Mouse (Mus musculus) CD4-positive naive resting alpha-beta T cell, adult 76 days (primary cell): ENCODE data around the gene Ash1l. TPM values are rescaled to one million over a fixed set of nuclear protein-coding genes. Genes with fewer than 3 reads are reported as not detected.

Experiments
- total RNA-seq: library from RNA; stranded (reverse); gene quantifications from one replicate; pipeline ENCODE4 v1.2.4, GENCODE M21; 2023

Ash1l gene
- total RNA-seq: 85.9 TPM

GRCm38 (mm10) chr3:88950576-88951326 lies at the start of gene Ash1l, which contains the start of gene Dap3:
Ash1l (plus strand) TSS chr3:88950622.
Dap3 (minus strand) TSS chr3:88951181.

GRCm38 (mm10) chr3:88913511-88914383 lies 36.7 kb upstream of the Ash1l start, which contains the start of gene Msto1:
Msto1 (minus strand) TSS chr3:88913999.

GRCm38 (mm10) chr3:89093175-89093574 lies 142.8 kb downstream of the Ash1l start, which contains the start of gene Rusc1:
Rusc1 (minus strand) TSS chr3:89093311.

GRCm38 (mm10) chr3:89100811-89101210 lies 150.4 kb downstream of the Ash1l start, which contains the start of gene Gm43738:
Gm43738 (minus strand) TSS chr3:89101099.

GRCm38 (mm10) chr3:89101812-89102494 lies 151.5 kb downstream of the Ash1l start, which contains the start of gene Fdps:
Fdps (minus strand) TSS chr3:89101959.

Other genes starting within 250 kb of the Ash1l start
- 30.9 TPM for gene Rit1, start 233.8 kb upstream of the Ash1l start, total RNA-seq
- 6.2 TPM for gene Syt11, start 175.5 kb upstream of the Ash1l start, total RNA-seq
- gene Gon4l, start 115.4 kb upstream of the Ash1l start, total RNA-seq: 79.3 TPM
- 11.9 TPM for gene Msto1, start 36.6 kb upstream of the Ash1l start, total RNA-seq
- 89.0 TPM for gene Dap3, start 559 bp downstream of the Ash1l start, total RNA-seq
- 69.6 TPM for gene Rusc1, start 142.7 kb downstream of the Ash1l start, total RNA-seq
- gene Gm43738, start 150.5 kb downstream of the Ash1l start, total RNA-seq: not detected
- 35.4 TPM for gene Fdps, start 151.3 kb downstream of the Ash1l start, total RNA-seq
- gene Pklr, start 185.5 kb downstream of the Ash1l start, total RNA-seq: 0.21 TPM
- 5.2 TPM for gene Hcn3, start 209.6 kb downstream of the Ash1l start, total RNA-seq
- 110 TPM for gene Clk2, start 214.2 kb downstream of the Ash1l start, total RNA-seq
- 129 TPM for gene Scamp3, start 226.9 kb downstream of the Ash1l start, total RNA-seq
- 104 TPM for gene Fam189b, start 232.5 kb downstream of the Ash1l start, total RNA-seq